Mouse (Mus musculus): ENCODE measurements at regions not wholly inside any gene's neighbourhood (a gene's known extent, or its start where the extent isn't known, plus 50 kb on each side); places are given as distances from the start of the nearest gene placed in this dataset.

DNA sequence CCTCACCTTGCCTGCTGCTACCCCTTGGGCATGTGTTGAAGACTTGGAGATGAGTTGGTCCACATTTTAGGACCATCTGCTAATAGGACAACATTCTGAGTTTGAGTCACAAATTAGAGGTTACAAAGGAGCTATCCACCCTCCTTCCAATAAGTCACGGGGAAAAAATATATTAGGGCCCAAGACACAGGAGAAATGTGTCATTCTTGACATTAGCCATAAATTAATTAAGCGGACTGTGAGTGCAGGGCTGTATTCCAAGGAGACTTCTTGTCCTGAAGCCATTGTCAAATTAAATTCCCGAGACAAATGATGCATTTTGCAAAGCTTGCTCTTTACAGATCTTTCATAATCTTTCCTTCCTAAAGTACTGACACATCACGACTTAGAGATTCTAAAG lies 79.2 kb downstream of the 1700020N01Rik start:
- no peak for DNase-seq (ENCODE audit: low spot score in 2 of 2)

DNA sequence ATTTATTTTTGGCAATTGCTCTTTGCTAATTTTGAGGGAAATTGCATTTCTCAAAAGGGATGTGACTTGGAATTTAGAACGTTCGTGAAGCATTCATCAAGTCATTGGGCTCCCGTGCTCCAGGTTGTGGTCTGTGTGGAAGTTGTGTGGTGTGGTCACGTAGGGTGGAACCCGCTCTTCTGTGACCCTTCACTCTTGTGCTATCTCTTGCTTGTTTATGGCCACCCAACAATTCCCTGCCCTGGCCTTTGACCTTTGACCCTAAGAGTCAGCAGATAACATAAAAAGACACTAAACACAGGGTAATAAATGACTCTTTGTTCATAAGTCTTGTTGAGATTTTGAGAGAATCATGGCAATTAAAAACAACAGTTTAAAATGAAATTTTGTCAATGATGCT lies 79.7 kb downstream of the 1700020N01Rik start:
- DNase-seq (ENCODE audit: low spot score in 2 of 2), result no peak

DNA sequence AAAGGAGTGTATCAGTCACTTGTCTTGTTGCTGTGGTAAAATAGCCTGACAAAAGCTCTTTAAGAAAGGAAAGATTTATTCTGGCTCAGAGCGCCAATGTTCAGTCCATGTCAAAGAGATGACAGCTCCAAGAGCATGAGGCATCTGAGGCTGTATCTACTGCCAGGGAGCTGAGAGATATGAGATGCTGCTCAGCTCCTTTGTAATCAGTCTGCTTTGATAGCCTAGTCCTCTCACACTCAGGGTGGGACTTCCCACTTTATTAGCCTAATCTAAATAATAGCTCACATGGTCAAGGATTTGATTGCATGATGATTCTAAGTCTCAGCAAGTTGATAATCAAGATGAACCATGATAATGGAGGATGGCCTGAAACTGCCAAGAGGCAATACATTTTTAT lies 80.9 kb downstream of the 1700020N01Rik start:
- no peak for DNase-seq (ENCODE audit: low spot score in 2 of 2)

DNA sequence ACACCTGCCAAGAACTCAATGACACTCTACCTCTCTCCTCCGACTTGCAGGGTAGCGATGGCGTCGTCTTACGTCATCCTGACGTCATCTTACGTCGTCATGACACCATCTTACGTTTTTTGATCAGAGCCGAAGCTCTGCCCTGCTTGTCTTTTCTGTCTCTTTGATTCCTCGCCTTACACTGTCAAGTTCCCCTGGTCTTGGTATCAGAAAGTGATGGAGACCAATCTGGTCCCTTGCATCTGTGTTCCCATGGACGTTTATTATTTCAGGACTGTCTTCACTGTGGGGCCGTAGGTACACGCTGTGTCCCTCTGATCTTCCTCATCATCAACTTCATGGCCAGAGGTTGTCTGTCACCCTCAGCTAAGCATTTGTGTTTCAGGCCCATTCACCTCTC lies 82.8 kb downstream of the 1700020N01Rik start:
- DNase-seq (ENCODE audit: low spot score in 2 of 2), result no peak

DNA sequence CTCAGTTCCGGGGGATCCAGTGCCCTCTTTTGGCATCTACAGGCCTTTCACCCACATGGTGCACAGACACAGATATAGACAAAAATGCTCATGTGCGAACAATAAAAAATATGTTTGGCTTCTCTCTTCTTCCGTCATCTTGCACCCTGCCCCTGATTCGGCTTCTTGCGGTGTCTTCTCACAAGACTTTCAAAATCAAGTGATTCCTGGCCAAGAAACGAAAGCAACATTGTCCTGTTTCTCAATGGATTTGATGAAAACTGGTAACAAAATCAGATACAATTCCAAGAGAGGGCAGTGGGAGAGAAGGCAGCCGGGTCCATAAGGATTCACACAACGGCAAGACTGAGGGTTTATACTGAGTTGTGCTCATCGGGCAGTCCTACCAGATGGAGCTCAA lies 85.0 kb downstream of the 1700020N01Rik start:
- DNase-seq (ENCODE audit: low spot score in 2 of 2), result no peak

DNA sequence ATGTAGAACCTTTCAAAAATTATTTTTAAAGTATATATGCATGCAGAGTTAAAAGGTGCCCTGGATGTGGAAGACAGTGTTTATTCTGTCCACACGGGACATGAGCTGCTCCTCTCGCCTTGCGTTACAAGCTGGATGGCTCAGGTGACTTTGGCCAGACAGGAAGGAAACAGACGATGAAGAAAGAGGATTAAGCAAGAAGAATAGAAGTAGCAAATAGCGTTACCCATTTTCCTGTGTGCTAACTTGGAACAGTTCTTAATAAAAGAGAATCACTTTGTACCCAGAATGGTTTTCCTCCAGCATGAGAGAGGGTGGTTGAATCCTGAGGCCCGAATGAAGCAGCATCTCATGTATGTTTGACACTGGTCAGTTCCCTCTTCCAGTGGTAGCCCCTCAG lies 85.4 kb downstream of the 1700020N01Rik start:
- DNase-seq (ENCODE audit: low spot score in 2 of 2), result no peak

DNA sequence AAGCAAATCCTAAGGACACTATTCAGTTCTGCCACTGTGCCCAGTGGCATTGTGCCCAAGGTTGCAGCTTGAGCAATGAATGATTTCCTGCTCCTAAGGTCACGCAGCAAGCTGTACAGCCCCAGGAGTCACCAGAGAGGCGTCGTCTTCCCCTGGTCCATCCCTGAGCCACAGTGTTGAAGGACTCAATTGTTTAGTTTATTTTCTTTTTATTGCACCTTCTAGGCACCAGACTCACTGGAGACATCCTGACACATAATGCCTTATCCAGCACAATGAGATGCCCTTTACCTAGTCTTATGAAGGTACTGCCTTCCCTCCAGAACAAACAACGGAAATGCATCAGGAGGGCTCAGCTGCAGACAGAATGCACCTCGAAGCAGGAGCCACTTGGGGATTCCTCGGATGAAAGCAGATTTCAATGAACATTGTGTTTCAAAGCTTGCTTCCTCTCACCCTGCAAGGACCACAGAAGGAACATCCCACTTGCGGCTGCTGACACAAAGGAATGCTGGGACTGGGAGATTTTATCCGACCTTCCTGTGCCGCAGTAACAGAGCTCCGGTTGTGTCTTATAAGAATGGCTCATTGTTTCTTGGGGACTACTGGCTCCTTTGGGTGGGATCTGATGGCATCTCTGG lies 86.0 kb downstream of the 1700020N01Rik start:
- no peak for DNase-seq (ENCODE audit: low spot score in 2 of 2)

DNA sequence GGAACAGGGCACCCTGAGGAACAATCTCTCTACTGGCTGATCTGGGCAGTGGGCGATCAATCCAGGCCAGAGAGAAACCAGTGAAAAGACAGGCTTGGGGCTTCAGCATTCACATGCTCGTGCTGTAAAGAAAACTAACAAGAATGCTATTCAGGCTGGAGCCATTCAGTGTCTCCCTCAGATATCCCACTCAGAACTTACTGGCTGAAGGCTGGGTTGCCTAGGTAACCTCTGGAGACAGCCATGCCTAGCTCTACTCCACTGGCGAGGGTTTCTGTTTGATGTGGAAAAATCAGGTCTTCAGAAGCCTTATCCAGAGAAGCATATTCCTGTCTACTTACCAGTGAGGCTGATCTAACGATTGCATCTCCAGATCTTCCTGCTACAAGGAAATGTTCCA lies 87.8 kb downstream of the 1700020N01Rik start:
- no peak for DNase-seq (ENCODE audit: low spot score in 2 of 2)

DNA sequence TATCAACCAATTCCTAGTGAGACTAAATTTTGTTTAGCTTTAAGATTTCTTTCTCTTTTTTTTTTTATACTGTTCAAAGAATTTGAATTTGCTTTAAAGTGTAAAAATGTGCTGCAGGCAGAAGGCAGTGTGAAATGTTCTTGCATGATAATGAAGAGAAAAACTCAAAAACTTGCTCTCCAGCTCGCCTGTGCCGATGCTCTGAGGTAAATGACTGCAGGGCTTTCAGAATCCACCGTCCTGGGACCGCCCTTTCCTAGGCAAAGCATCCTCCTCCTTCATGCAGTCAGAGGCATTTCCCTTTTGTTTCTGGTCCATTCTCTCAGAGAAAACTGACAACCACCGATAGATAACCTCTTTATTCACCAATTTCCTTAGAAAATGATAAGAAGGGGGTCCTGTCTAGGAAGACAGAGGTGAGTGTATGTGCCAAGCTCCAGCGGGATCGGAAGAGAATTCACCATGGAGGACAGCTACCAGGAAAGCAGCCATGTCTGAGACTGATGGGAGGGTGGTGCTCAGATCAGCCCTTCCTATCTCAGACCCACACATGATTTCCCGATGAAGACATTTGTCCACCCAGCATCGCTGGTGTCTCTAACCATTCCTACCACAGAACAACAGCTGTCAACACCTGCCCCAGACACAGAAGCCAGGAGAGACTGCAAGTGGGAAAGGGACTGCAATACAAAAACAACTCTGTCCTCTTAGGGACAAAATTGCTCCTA lies 91.5 kb downstream of the 1700020N01Rik start:
- no peak for DNase-seq (ENCODE audit: low spot score in 2 of 2)

DNA sequence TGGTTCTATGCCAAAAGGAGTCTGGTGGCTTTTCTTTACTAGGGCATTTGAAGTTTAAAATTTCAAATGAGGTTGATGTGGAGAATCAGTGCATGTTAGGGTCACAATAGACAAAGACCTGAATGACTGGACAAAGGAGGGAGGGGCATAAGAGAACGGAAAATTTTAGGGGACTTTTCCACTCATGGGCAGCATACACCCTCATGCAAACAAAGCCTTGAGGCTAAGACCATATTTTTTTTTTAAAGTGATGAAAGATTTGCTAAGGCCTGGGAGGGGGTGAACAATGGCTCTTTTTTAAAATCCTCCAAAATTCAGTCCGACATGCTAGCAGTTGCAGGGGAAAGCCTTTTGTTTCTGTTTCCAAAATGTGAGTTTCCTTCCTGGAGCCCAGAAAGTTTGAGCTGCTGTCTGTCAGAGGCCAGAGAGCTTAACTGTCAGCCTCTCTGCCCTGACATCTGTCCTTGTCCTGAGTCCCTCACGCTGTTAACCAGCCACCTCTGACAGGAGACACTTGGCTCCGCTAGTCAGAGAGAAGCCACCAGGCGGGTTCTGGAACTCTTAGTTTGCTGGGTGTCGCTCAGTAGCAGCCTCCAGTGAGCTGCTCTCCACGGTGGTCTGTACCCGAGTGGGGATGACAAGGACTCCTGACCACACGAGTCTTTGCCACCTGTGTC lies 92.3 kb downstream of the 1700020N01Rik start:
- DNase-seq (ENCODE audit: low spot score in 2 of 2), result peak; percentile 23 to 70

DNA sequence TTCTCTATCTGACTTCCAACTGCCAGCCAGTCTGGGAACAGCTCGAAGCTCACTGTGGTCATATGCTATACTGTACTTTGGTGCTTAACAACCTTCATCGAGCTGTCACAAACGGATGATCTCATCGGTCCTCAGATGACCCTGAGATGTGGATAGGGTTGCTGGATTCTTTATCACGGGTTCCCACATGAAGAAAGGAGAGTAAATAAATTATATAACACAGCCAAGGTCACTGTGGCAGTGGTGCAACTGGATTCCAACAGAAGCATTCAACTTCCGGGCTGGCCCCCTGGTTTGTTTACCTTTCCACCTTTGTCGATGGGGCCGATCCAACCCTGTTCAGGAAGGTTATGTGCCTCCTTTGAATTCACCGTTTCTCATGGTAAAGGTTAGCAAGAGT lies 93.1 kb downstream of the 1700020N01Rik start:
- no peak for DNase-seq (ENCODE audit: low spot score in 2 of 2)

DNA sequence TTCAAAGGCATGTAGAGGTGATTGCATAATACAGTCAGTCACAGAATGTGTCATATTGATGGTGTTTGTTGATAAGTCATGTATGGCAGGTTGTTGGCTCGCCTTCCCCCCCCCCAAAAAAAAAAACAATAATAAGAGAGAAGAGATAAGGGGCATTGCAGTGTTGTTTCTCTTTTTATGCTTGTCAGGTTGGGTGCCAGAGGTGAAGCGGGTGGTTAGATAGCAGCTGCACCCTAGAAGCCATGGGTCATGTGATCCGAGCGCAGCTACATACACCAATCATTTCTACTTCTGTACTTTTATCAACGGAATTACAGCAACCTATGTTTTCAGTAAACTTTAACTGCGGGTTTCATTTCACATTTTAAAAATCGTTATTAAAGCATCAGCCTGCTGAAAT lies 94.5 kb downstream of the 1700020N01Rik start:
- DNase-seq (ENCODE audit: low spot score in 2 of 2), result no peak

DNA sequence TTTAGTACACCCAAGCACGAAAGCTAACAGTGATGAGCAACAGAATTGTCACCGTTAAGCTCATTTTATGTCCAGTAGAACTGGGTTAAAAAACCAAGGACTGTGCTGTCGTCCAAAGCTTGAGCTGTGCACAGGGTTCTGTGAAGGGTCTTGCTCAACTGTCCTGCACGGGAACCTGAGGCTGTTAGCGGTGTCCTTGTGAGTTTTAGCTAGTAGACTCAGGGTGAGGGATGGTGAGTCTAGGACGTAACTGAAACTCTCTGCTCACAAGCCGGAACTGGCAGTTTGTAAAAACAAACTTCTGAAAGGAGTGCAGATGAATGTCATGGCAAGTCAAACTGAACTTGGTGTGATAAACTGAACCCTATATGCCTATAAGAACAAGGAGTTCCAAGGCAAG lies 95.6 kb downstream of the 1700020N01Rik start:
- no peak for DNase-seq (ENCODE audit: low spot score in 2 of 2)

DNA sequence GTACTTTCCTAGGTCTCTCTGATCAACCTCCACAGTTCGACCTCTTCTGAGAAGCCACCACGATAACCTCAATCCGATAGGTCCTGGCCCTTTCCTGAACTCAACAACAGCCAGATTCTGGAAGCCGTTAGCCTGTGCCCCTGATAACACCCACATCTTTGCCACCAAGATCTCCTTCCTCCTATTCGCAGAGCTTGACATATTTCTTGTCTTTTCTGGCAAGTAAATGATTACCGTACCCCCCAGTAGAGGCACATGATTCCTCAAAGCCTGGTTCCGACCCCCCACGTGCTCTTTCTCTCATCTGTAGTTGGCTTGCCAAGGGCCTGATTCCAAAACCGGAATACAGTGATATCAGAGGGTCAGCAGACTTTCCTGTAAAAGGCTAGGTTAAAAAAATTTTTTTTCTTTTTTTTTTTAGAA lies 96.9 kb downstream of the 1700020N01Rik start:
- no peak for DNase-seq (ENCODE audit: low spot score in 2 of 2)

DNA sequence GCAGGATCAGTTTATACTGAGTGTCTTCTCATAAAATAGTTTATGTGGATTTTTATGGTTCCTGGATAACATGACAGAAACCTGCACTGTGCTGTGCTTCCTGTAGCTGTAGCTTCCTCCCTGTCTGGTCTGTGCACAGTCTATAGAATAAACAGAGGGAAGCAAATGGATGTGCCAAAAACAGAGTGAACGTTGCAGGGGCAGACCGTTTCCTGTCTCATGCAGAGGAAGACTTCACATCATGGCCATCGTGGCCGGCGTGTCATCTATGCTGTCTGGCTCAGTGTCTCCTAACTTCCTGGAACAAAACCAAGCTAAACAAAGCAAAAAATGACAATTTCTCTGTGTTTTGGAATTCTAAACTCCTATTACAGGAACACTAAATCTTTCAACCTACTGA lies 102.2 kb downstream of the 1700020N01Rik start:
- DNase-seq (ENCODE audit: low spot score in 2 of 2), result no peak

DNA sequence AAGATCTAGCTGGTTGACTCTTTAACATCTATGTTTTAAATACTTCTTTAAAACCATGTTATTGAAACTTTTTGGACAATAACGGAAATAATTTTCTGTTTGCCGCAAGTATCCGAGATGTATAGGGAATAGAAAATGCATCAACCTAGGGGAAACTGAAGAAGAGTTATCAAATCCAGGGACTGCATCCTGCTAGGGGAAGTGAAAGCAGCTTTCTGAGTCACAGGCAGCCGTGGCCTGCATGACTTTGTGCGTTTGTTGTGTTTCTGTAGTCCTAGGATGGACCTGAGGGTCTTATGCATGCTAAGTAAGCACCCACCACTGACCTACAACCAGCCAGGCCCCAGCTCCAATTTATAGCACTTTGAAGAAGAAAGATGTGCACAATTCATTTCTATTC lies 103.7 kb downstream of the 1700020N01Rik start:
- no peak for DNase-seq (ENCODE audit: low spot score in 2 of 2)

DNA sequence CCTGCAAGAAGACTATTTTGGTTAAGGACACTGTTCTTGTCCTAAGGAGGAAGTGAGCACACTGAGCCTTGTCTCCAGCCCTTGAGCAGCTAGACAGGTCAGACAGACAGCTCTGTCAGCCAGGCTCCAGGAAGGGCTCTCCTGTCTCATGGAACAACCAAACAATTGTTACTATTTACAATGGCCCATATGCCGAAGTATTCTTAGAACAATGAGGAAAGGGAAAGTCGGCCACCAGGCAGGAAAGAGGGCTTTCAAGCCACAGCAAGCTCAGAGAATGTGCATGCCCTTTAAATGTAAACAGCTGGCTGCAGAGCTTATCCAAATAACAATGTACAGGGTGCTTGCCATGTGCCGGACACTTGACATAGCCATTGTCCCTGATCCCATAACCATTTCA lies 108.6 kb downstream of the 1700020N01Rik start:
- DNase-seq (ENCODE audit: low spot score in 2 of 2), result no peak

DNA sequence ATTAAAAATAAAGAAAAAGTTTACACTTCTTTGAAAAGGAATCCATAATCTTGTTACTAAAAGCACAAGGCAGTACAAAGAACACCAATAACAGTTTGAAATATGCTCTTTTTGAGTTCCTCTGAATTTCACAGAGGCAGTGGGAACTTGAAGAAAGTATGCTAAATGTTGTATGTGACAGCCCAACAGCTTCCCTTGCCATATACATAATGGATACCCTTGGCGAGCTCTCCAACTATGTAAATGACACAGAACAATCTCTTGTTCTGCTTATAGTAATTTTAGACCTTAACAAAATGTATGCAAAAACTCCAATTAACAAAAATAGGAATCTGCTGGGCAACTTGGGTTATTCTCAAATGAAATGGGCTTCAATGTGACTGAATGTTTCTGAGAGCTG lies 109.2 kb downstream of the 1700020N01Rik start:
- no peak for DNase-seq (ENCODE audit: low spot score in 2 of 2)

DNA sequence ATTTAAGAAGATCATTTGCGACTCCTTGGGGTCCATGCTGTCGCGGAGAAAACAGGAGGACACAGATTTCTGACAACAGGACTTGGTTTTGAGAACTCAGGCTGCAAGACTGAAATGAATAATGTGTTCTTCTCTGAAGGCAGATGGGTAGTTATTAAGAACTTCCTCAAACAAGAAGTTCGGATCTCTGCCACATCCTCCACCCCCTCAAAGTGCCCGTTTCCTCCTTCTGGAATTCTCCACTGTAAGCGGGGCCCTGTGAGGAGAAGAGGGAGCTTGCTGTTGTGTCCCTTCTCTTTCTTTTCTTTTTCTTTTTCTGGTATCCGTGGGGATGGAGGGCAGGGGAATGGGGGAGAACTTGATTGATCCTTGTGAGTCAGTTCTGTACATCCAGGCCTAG lies 118.9 kb downstream of the 1700020N01Rik start:
- no peak for DNase-seq (ENCODE audit: low spot score in 2 of 2)

DNA sequence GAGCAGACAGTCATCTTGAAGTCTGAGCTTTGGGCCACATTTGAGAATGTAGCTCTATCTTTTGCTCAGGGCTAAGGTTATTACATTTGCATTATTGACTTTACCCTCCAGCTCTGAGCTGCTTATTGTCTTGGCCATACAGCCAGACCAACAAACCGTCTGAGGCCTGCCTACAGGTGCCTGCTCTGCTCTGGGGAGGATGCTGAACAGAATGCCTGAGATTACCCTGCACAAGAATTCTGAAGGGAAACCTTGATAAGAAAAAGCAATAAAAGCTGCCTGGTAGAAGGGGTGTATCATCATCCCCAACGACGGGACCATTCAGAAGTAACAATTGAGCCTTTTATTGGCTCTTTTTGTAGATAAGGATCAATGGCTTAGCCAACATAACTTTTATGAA lies 119.9 kb downstream of the 1700020N01Rik start:
- DNase-seq (ENCODE audit: low spot score in 2 of 2), result no peak

DNA sequence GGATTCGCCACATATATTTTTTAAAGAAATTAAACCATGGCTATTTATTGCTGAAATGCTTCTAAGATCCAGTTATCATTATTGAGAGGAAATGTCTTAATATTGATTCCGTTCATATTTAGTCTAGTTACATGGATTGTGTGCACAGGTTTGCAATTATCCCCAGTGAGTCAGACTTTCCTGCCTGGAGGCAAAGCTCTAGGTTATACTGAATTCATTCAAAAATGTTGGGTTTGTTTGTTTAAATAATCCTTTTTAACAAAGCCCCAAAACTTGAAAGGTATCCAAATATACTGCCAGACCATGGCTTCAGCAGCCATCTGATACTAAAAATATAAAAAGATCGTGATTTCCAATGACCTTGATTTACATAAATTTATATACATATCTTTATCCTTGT lies 122.5 kb downstream of the 1700020N01Rik start:
- DNase-seq (ENCODE audit: low spot score in 2 of 2), result no peak

DNA sequence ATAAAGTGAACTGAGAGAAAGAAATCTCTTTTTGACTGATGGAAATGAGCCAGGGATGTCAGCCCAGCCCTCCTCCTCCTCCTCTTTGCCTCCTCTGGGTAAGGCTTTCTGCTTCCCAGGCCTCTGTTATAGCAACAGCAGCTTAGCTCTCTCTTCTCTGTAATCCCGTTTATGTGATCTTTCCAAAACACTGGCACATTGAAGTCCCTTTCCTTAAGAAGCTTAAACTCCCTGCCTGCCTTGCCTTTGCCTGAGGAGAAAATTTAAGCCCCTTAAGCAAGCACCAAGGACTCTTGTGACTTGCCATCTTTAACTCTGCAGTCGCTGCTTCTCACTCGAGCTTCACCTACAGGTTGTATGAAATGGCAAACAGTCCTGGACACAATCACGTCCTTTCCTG lies 125.2 kb downstream of the 1700020N01Rik start:
- no peak for DNase-seq (ENCODE audit: low spot score in 2 of 2)

DNA sequence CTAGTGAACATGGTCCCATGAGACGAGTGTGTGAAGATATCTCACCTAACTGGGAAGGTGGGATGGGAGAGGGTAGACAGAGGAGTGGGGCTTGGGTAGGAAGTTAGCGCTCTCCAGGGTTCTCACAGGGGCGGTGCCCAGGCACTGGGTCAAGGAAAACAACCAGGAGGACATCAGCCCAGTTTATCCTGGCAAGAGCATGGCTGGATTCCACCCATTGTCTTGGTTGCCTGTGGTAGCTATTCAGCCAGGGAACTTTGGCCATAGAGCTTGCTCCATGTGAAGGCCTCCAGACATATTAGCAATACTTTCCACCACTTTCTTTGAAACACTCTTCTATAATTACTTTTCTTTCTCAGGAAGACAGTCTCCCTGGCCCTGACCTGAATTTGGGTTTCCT lies 131.4 kb downstream of the 1700020N01Rik start:
- no peak for DNase-seq (ENCODE audit: low spot score in 2 of 2)
